Mouse (Mus musculus) MEL-GATA-1-ER (cell line): ENCODE measurements around the gene Pramel3.
"Not testable (repeated sequence)": the region's sequence is repeated elsewhere in the genome, so short reads cannot be mapped to it uniquely, and the experiment has no call there.

Experiments used
- DNase-seq: peaks from one replicate; pipeline ENCODE4 v3.0.0-alpha.2; 2012; ENCODE audit warnings: low read depth; ENCODE audit errors: extremely low read depth

Gene Pramel3

DNA sequence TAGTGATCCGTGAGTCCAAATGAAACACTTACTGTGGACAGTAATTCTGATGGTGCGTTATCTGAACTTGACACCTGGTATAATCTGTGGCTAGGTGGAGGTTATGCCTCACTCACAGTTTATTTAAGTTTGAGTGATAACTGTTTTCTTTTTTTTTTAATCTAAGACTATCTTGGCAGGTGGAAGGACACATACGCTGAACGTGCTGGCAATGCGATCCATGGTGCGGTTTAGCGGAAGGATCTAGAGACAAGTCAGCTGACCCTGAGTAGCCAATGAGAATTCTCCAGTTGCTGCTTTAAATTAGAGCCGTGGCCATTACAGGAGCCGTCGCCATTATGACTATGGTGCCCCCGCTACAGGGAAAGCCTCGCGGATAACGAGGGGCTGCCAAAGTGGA is at the start of gene Pramel3:
Gene Pramel3, plus strand, starts transcription at position 301 of the 400 bp plus-strand sequence.
- DNase-seq: not testable (repeated sequence)

DNA sequence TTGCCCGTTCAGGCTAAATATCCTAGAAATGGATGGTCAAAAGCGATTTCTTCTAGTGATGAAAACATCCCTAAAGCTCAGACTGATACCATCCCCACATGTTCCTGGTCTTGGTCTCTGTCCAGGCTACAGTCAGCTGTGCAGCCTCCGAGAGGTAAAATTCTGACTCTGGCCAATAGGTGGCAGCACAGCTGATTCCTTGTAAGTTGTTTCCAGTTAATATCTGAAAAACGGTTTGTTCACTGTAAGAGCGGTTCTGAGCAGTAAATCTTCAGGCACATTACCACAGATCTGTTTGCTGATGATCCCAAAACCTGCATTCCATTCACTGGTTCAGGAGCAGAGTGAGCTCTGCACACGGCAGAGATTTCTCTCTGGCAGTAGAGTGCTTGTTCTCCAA is 58.6 kb downstream of the Pramel3 start:
- DNase-seq: not testable (repeated sequence)

DNA sequence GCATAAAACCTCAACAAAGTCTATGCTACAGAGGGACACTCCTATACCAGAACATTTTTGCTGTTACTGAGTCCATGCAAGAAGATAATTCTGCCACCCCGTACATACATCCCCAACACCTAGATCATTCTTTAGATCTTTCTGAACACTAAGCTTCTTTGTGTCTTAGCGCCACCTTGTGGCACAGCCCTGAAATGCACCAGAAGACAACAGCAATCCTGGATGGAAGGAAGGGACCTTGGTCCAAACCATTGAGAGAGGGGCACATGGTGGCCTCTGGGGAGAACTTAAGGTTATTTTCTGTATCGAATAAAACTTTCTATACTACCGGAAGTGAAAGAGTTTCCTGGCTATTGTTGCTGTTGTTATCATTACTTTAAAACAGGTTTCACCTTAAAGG is 59.8 kb downstream of the Pramel3 start:
- DNase-seq: not testable (repeated sequence)
